9 mouse cellular contexts compared by ENCODE assay signal in the genomic region with DNA sequence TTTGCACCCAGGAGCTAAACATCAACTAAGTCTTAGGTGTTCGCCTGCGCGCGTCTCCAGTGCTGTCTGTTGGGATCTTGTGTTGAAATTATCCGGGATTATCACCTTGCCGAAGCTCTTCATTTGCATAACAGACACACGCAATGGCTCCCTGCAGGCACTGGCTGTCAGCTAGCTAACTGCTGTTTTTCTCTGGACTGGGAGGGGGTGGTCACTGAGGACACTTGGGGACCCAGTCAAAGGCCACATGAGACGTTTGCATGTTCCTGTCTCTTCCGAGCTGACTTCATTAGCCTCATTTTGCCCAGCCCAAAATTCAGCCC.
DNase-seq lines count a peak whose midpoint lies in the region; ATAC-seq and TF ChIP-seq lines count a peak whose summit lies in the region.
"Had no signal": no experiment of that assay in that cellular context is flagged by ENCODE, and none has a peak within 500 bp of the region (broad histone marks: within the 10 kb centered on the region; RNA-seq: fewer than 3 reads in every experiment).

No protein-coding gene starts in this region.

- no peak overlapping the region for H3K9ac ChIP-seq in kidney, postnatal 0 days (ENCODE audit: low read depth, low read length)
- H3K9ac ChIP-seq in hindbrain, embryonic 11.5 days (ENCODE audit: low read depth, low read length), result no peak overlapping the region
- H3K9ac ChIP-seq in neural tube, embryonic 12.5 days, result no peak overlapping the region
- H3K9ac ChIP-seq: limb, embryonic 15.5 days had no signal

- WGBS in kidney, postnatal 0 days, result 23% methylated on average over 9 of the region's 9 CpGs
- WGBS in hindbrain, embryonic 11.5 days, result 7% methylated on average over 9 of the region's 9 CpGs
- WGBS in neural tube, embryonic 12.5 days, result 7% methylated on average over 9 of the region's 9 CpGs

- H3K4me3 ChIP-seq in kidney, postnatal 0 days (replicated peaks; ENCODE audit: low read depth, low read length), result no peak overlapping the region
- H3K4me3 ChIP-seq in hindbrain, embryonic 11.5 days (ENCODE audit: low read depth, low read length), result no peak overlapping the region
- no peak overlapping the region for H3K4me3 ChIP-seq in neural tube, embryonic 12.5 days
- H3K4me3 ChIP-seq: limb, embryonic 15.5 days had no signal

- H3K4me2 ChIP-seq in kidney, postnatal 0 days (ENCODE audit: low read length), result peak overlapping the region; percentile 4; the same call in 1 of the 2 replicates
- H3K4me2 ChIP-seq in hindbrain, embryonic 11.5 days (replicated peaks; ENCODE audit: low read depth, low read length), result peak overlapping the region; percentile 29
- peak overlapping the region; percentile 36 for H3K4me2 ChIP-seq in neural tube, embryonic 12.5 days (replicated peaks)
- H3K4me2 ChIP-seq: limb, embryonic 15.5 days had no signal

- H3K27ac ChIP-seq in kidney, postnatal 0 days, result no peak overlapping the region
- H3K27ac ChIP-seq in hindbrain, embryonic 11.5 days (ENCODE audit: low read depth, low read length), result no peak overlapping the region
- no peak overlapping the region for H3K27ac ChIP-seq in neural tube, embryonic 12.5 days
- H3K27ac ChIP-seq: limb, embryonic 15.5 days had no signal

- TF ChIP-seq CTCF in kidney, postnatal 0 days (IDR thresholded peaks at IDR 0.05; ENCODE audit: low read depth), result no peak

- no peaks in the 10 kb centered on the region for H3K9me3 ChIP-seq in kidney, postnatal 0 days (replicated peaks; ENCODE audit: low read length)
- H3K9me3 ChIP-seq in hindbrain, embryonic 11.5 days (ENCODE audit: control insufficient read depth, low read length), result no peaks in the 10 kb centered on the region
- no peaks in the 10 kb centered on the region for H3K9me3 ChIP-seq in neural tube, embryonic 12.5 days
- H3K9me3 ChIP-seq: limb, embryonic 15.5 days had no signal

- H3K27me3 ChIP-seq in kidney, postnatal 0 days (ENCODE audit: insufficient read depth, low read length), result no peaks in the 10 kb centered on the region
- H3K27me3 ChIP-seq in hindbrain, embryonic 11.5 days (ENCODE audit: control insufficient read depth, insufficient read depth, low read length), result peaks cover 2% of the 10 kb centered on the region; the same call in 1 of the 2 replicates
- H3K27me3 ChIP-seq in neural tube, embryonic 12.5 days (replicated peaks), result 0 out of 2 replicates have a peak, but pooled peaks cover 9% of the 10 kb centered on the region

- no peaks in the 10 kb centered on the region; the same call in 1 of the 2 replicates for H3K4me1 ChIP-seq in kidney, postnatal 0 days (replicated peaks; ENCODE audit: insufficient read depth, low read length)
- H3K4me1 ChIP-seq in hindbrain, embryonic 11.5 days (replicated peaks; ENCODE audit: control insufficient read depth, insufficient read depth, low read length), result peaks cover 14% of the 10 kb centered on the region
- H3K4me1 ChIP-seq in neural tube, embryonic 12.5 days, result peaks cover 36% of the 10 kb centered on the region

- no peaks in the 10 kb centered on the region for H3K36me3 ChIP-seq in kidney, postnatal 0 days (ENCODE audit: insufficient read depth, low read length)
- no peaks in the 10 kb centered on the region for H3K36me3 ChIP-seq in hindbrain, embryonic 11.5 days (ENCODE audit: control insufficient read depth, insufficient read depth, low read length)
- no peaks in the 10 kb centered on the region for H3K36me3 ChIP-seq in neural tube, embryonic 12.5 days
- H3K36me3 ChIP-seq: limb, embryonic 15.5 days had no signal

- 0 out of 2 replicates have a peak, but pooled peaks have one; percentile 34 for ATAC-seq in kidney, postnatal 0 days (replicated peaks; ENCODE audit: low FRiP score, low read depth)
- peak; percentile 15; the same call in 1 of the 2 replicates for ATAC-seq in hindbrain, embryonic 11.5 days (ENCODE audit: low FRiP score)
- ATAC-seq in neural tube, embryonic 12.5 days (ENCODE audit: low FRiP score, low read depth), result no peak

- DNase-seq in kidney, postnatal 0 days (ENCODE audit: low spot score), result peak; percentile 21
- no peak for DNase-seq in kidney, adult 18-20 months
- DNase-seq in fat pad, adult 2 months (ENCODE audit: extremely low read depth, low read depth, low spot score), result peak; percentile 8
- DNase-seq in hindbrain, embryonic 11.5 days (ENCODE audit: low spot score), result peak; percentile 29
- no peak for DNase-seq in gastrocnemius, postnatal 25 days
- no peak for DNase-seq in adrenal gland, adult (ENCODE audit: inconsistent age in 2 of 2, low spot score in 1 of 2)
- DNase-seq in frontal cortex, adult 2 months (ENCODE audit: extremely low spot score in 1 of 2, low spot score in 1 of 2), result no peak

Comparison
In these comparisons a context has a peak if more than half of its experiments do, and no peak if none do; other contexts are left out.
1. DNase-seq: peak in kidney, postnatal 0 days (single experiment), fat pad, adult 2 months (single experiment) and hindbrain, embryonic 11.5 days (single experiment); none in kidney, adult 18-20 months (single experiment), gastrocnemius, postnatal 25 days (single experiment), adrenal gland, adult (0 of 2) and frontal cortex, adult 2 months (0 of 2).
2. Peak in every context shown above with its lines, with median percentiles within 50 percentile points of each other: H3K4me2 ChIP-seq.